Mouse (Mus musculus) brown adipose tissue, adult 24 weeks (tissue): ENCODE measurements around the gene Gm28036. TPM values are rescaled to one million over a fixed set of nuclear protein-coding genes. Genes with fewer than 3 reads are reported as not detected.
A peak's percentile ranks its signal among the peaks of the same experiment; 100 is the strongest.

Experiments
- H3K27ac ChIP-seq: fragments of 200-500 bp; replicated peaks from 2 replicates; pipeline ENCODE4 v1.5.1; 2012; ENCODE audit warnings: low read depth, mild to moderate bottlenecking, low read length
- H3K4me1 ChIP-seq: fragments of 200-500 bp; 2 replicates; pipeline ENCODE4 v1.6.1; 2012; ENCODE audit warnings: low read length, mixed read lengths; ENCODE audit not compliant: control insufficient read depth, insufficient read depth, insufficient read length
- H3K4me3 ChIP-seq: fragments of 200-500 bp; 2 replicates; pipeline ENCODE4 v1.5.1; 2012; ENCODE audit warnings: low read depth, mild to moderate bottlenecking, low read length, moderate library complexity; ENCODE audit not compliant: insufficient read depth
- polyA plus RNA-seq: library from polyadenylated mRNA; stranded (reverse); fragments of >200 nt; gene quantifications from 2 replicates; pipeline ENCODE4 v1.2.4, GENCODE M21; 2012; ENCODE audit not compliant: missing spikeins, insufficient read depth, insufficient read length

The Gm28036 gene
- polyA plus RNA-seq, 1 experiment = 2.9 TPM

GRCm38 (mm10) chr2:156066126-156066525, 60.8 kb downstream of the Gm28036 start:
- peak overlapping the region; percentile 68 for H3K4me3 ChIP-seq
- H3K4me1 ChIP-seq = no peaks in the 10 kb centered on the region
- H3K27ac ChIP-seq = no peak overlapping the region

- Histone ChIP-seq H3K4me3 (peak within 1 kb of the TSS; percentile 74), H3K27ac (no peak within 1 kb of the TSS), H3K4me1 (no peaks in the 10 kb centered on the region)
These were observed 61.5 kb downstream of the Gm28036 start, which contains the start of gene Spag4 for GRCm38 (mm10) chr2:156065099-156066041. Spag4 (plus strand) TSS chr2:156065175.

- Histone ChIP-seq H3K4me3 (no peak within 1 kb of the TSS), H3K27ac (no peak within 1 kb of the TSS), H3K4me1 (no peaks in the 10 kb centered on the region)
These were observed 74.1 kb downstream of the Gm28036 start, which contains the start of gene Fer1l4 for GRCm38 (mm10) chr2:156052816-156053215. Fer1l4 (minus strand) TSS chr2:156052947.

- H3K4me3 ChIP-seq = no peak overlapping the region
- H3K4me1 ChIP-seq = no peaks in the 10 kb centered on the region
- H3K27ac ChIP-seq = no peak overlapping the region
These were observed 79.0 kb downstream of the Gm28036 start for GRCm38 (mm10) chr2:156047929-156048328.

GRCm38 (mm10) chr2:156042903-156043302, 84.0 kb downstream of the Gm28036 start:
- Histone ChIP-seq H3K4me3 (no peak overlapping the region), H3K4me1 (no peaks in the 10 kb centered on the region), H3K27ac (no peak overlapping the region)

GRCm38 (mm10) chr2:156039390-156039789, 87.5 kb downstream of the Gm28036 start:
- Histone ChIP-seq H3K27ac (no peak overlapping the region), H3K4me3 (no peak overlapping the region), H3K4me1 (no peaks in the 10 kb centered on the region)

- Histone ChIP-seq H3K4me3 (no peak overlapping the region), H3K27ac (no peak overlapping the region), H3K4me1 (no peaks in the 10 kb centered on the region)
These were observed 101.4 kb downstream of the Gm28036 start for GRCm38 (mm10) chr2:156025482-156025881.

Other genes with a start within 250 kb of the Gm28036 start
- 178 and 202 TPM in 2 replicates for gene Uqcc1, start 196.8 kb downstream of the Gm28036 start, polyA plus RNA-seq
- not detected in 2 replicates for gene Gm15557, start 186.4 kb downstream of the Gm28036 start, polyA plus RNA-seq
- gene Gdf5, start 181.7 kb downstream of the Gm28036 start, polyA plus RNA-seq = 2.4 and 3.1 TPM in 2 replicates
- gene Cep250, start 170.6 kb downstream of the Gm28036 start, polyA plus RNA-seq = 2.6 and 3.4 TPM in 2 replicates
- gene 6430550D23Rik, start 119.1 kb downstream of the Gm28036 start, polyA plus RNA-seq = 2.4 and 2.6 TPM in 2 replicates
- 62.3 and 99.2 TPM in 2 replicates for gene Ergic3, start 119.0 kb downstream of the Gm28036 start, polyA plus RNA-seq
- not detected in 2 replicates for gene Fer1l4, start 74.1 kb downstream of the Gm28036 start, polyA plus RNA-seq
- gene Spag4, start 61.9 kb downstream of the Gm28036 start, polyA plus RNA-seq = 4.0 and 5.4 TPM in 2 replicates
- 31.6 and 33.3 TPM in 2 replicates for gene Cpne1, start 15.1 kb downstream of the Gm28036 start, polyA plus RNA-seq
- 6.4 TPM in 2 replicates for gene Rbm12, start 15.1 kb downstream of the Gm28036 start, polyA plus RNA-seq
- gene Romo1, start 16.9 kb upstream of the Gm28036 start, polyA plus RNA-seq = 723 and 898 TPM in 2 replicates
- gene Nfs1, start 17.1 kb upstream of the Gm28036 start, polyA plus RNA-seq = 107 and 161 TPM in 2 replicates
- 113 and 143 TPM in 2 replicates for gene Rbm39, start 53.1 kb upstream of the Gm28036 start, polyA plus RNA-seq
- gene Phf20, start 69.4 kb upstream of the Gm28036 start, polyA plus RNA-seq = 9.1 and 17.5 TPM in 2 replicates
- 1.5 and 2.0 TPM in 2 replicates for gene Cnbd2, start 185.2 kb upstream of the Gm28036 start, polyA plus RNA-seq
- gene Scand1, start 185.6 kb upstream of the Gm28036 start, polyA plus RNA-seq = 42.6 and 48.3 TPM in 2 replicates